Mouse (Mus musculus): ENCODE data around the gene Cacna1a. TPM values are rescaled to one million over a fixed set of nuclear protein-coding genes. Genes with fewer than 3 reads are reported as not detected.
A peak's percentile ranks its signal among the peaks of the same experiment; 100 is the strongest.
"Not testable (repeated sequence)": the region's sequence is repeated elsewhere in the genome, so short reads cannot be mapped to it uniquely, and the experiment has no call there.

Gene Cacna1a
- total and polyA plus RNA-seq, 2 experiments from 2014 or later, result 4.2 to 8.6 TPM

DNA sequence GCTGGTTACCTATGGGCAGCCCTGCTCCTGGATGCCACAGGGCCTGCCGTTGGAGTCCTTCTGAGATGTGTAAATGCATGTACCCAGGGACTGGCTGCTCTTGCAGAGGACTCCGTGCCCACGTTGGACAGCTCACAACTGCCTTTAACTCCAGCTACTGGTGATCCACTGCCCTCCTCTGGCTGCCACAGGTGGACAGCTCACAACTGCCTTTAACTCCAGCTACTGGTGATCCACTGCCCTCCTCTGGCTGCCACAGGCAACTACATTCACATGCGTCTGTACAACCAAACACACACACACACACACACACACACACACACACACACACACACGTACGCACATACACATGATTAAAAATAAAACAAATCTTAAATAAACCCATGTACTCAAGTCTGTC lies 121.5 kb downstream of the Cacna1a start:
- H3K27me3 ChIP-seq (ENCODE audit: control insufficient read depth, insufficient read depth, low read length); H3K9me3 ChIP-seq (replicated peaks; ENCODE audit: control insufficient read depth, low read length); H3K36me3 ChIP-seq (replicated peaks; ENCODE audit: control insufficient read depth, insufficient read depth, low read length); DNase-seq (ENCODE audit: low spot score); H3K27ac ChIP-seq (ENCODE audit: low read depth); H3K4me3 ChIP-seq (ENCODE audit: low read depth, low read length); H3K4me1 ChIP-seq (ENCODE audit: control insufficient read depth, insufficient read depth); H3K4me2 ChIP-seq (ENCODE audit: low read depth, low read length); H3K9ac ChIP-seq (replicated peaks; ENCODE audit: low read depth, low read length): not testable (repeated sequence)
- peak; percentile 51 for TF ChIP-seq CTCF (IDR thresholded peaks at IDR 0.05; ENCODE audit: low read depth)
- WGBS, result 72% methylated on average over 6 of the region's 6 CpGs
- peak; percentile 31; the same call in 1 of the 2 replicates for ATAC-seq (ENCODE audit: insufficient read depth, low read depth)

DNA sequence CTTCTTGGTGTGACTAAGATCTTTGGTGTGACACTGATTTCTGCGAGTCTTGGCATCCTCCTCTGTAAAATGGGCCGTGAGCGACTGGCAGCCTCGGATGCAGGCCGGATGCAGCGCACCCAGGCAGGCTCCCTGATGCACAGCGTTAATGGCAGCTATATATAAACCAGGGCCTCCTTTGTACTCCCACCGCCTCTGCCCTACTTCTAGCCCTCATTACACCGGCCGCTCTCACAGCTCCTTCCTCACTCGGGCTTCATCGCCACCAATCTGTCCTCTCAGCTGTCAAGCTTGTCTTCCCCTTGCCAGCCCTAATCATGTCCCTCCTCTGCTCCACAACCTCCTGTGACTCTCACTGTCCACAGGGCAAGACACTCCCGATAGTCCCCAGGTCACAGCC lies 123.4 kb downstream of the Cacna1a start:
- Histone ChIP-seq H3K9me3 (replicated peaks; ENCODE audit: control insufficient read depth, low read length) (no peaks in the 10 kb centered on the region), H3K4me1 (ENCODE audit: control insufficient read depth, insufficient read depth) (no peaks in the 10 kb centered on the region), H3K9ac (replicated peaks; ENCODE audit: low read depth, low read length) (no peak overlapping the region), H3K36me3 (replicated peaks; ENCODE audit: control insufficient read depth, insufficient read depth, low read length) (no peaks in the 10 kb centered on the region), H3K27me3 (ENCODE audit: control insufficient read depth, insufficient read depth, low read length) (no peaks in the 10 kb centered on the region), H3K4me2 (ENCODE audit: low read depth, low read length) (no peak overlapping the region), H3K4me3 (ENCODE audit: low read depth, low read length) (no peak overlapping the region), H3K27ac (ENCODE audit: low read depth) (no peak overlapping the region)
- WGBS, result 67% methylated on average over 13 of the region's 13 CpGs
- TF ChIP-seq EP300 (IDR thresholded peaks at IDR 0.05; ENCODE audit: low read depth) (no peak), CTCF (IDR thresholded peaks at IDR 0.05; ENCODE audit: low read depth) (no peak)
- DNase-seq (ENCODE audit: low spot score) (no peak), ATAC-seq (ENCODE audit: insufficient read depth, low read depth) (no peak)

DNA sequence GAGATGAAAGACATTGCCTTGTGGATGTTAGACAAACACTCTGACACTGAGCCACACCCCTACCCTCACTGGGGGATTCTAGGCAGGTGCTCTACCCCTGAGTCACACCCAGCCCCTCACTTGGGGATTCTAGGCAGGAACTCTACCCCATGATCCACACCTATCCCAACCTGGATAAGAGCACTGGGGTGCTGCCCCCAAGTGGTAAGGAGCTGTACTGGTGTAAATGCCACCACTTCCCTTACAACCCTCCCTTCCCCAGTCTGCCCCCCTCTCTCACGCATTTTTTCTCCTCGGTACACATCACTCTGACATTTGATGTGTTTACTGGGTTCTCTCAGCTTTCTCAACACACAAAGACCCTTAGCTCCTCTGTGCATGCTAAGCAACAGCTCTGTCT lies 125.5 kb downstream of the Cacna1a start:
- WGBS, result 0% methylated on average over 2 of the region's 2 CpGs
- no peak for ATAC-seq (ENCODE audit: insufficient read depth, low read depth)

DNA sequence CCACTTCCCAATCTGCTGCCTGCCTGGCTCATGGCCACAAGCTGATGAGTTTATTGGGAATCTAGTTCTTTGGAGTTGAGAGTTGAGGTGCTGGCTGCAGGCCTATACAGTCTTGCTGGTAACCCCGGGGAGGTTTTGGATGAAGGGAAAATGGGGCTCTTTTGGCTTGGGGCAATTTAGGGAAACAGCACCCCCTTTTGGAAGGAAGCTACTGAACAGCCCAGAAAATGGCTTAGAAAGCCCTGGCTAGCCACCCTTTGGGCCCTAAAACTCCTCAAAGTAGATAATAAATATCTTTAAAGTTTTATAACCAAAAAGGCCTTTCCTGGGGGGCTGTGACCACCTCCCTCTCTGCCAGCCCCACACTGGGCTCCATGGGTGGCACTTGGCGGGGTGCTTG lies 129.9 kb downstream of the Cacna1a start:
- H3K9me3 ChIP-seq (replicated peaks; ENCODE audit: control insufficient read depth, low read length), result no peaks in the 10 kb centered on the region
- TF ChIP-seq CTCF (IDR thresholded peaks at IDR 0.05; ENCODE audit: low read depth), result no peak; the same call in 1 of the 2 replicates
- 63% methylated on average over 2 of the region's 2 CpGs for WGBS
- no peaks in the 10 kb centered on the region for H3K27me3 ChIP-seq (ENCODE audit: control insufficient read depth, insufficient read depth, low read length)
- H3K9ac ChIP-seq (replicated peaks; ENCODE audit: low read depth, low read length), result no peak overlapping the region
- no peak overlapping the region for H3K4me3 ChIP-seq (ENCODE audit: low read depth, low read length)
- ATAC-seq (ENCODE audit: insufficient read depth, low read depth) (no peak), DNase-seq (ENCODE audit: low spot score) (no peak)
- H3K27ac ChIP-seq (ENCODE audit: low read depth), result no peak overlapping the region
- H3K4me2 ChIP-seq (ENCODE audit: low read depth, low read length), result no peak overlapping the region
- H3K36me3 ChIP-seq (replicated peaks; ENCODE audit: control insufficient read depth, insufficient read depth, low read length), result no peaks in the 10 kb centered on the region
- H3K4me1 ChIP-seq (ENCODE audit: control insufficient read depth, insufficient read depth), result peaks cover 19% of the 10 kb centered on the region

More for the DNA sequence above, 125.5 kb downstream of the Cacna1a start:
- Histone ChIP-seq H3K27me3 (ENCODE audit: control insufficient read depth, insufficient read depth, low read length) (no peaks in the 10 kb centered on the region), H3K27ac (ENCODE audit: low read depth) (no peak overlapping the region), H3K9me3 (replicated peaks; ENCODE audit: control insufficient read depth, low read length) (no peaks in the 10 kb centered on the region), H3K36me3 (replicated peaks; ENCODE audit: control insufficient read depth, insufficient read depth, low read length) (no peaks in the 10 kb centered on the region), H3K4me3 (ENCODE audit: low read depth, low read length) (no peak overlapping the region), H3K4me1 (ENCODE audit: control insufficient read depth, insufficient read depth) (no peaks in the 10 kb centered on the region), H3K9ac (replicated peaks; ENCODE audit: low read depth, low read length) (no peak overlapping the region), H3K4me2 (ENCODE audit: low read depth, low read length) (no peak overlapping the region)
- TF ChIP-seq EP300 (IDR thresholded peaks at IDR 0.05; ENCODE audit: low read depth) (no peak), CTCF (IDR thresholded peaks at IDR 0.05; ENCODE audit: low read depth) (peak; percentile 56)
- peak; percentile 22 for DNase-seq (ENCODE audit: low spot score)

DNA sequence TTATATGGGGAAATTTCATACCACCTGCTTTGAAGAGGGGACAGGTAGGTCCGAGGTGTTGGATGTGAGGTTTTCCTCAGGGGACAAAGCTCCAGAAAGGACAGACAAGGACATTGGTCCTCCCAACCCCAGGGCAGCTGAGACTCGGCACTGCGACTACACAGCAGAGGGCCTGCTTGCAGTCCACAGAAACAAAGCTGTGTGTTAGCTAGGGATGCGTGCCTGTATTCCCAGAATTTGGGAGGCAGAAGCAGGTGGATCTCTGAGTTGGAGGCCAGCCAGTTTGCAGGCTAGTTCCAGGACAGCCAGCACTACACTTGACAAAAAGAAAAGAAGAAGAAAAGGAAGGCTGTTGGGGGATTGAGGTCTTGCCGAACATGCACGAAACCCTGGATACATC lies 130.5 kb downstream of the Cacna1a start:
- DNase-seq (ENCODE audit: low spot score) (no peak), ATAC-seq (ENCODE audit: insufficient read depth, low read depth) (no peak)
- Histone ChIP-seq H3K27me3 (ENCODE audit: control insufficient read depth, insufficient read depth, low read length) (no peaks in the 10 kb centered on the region), H3K4me3 (ENCODE audit: low read depth, low read length) (no peak overlapping the region), H3K9ac (replicated peaks; ENCODE audit: low read depth, low read length) (no peak overlapping the region), H3K27ac (ENCODE audit: low read depth) (no peak overlapping the region), H3K4me2 (ENCODE audit: low read depth, low read length) (no peak overlapping the region), H3K9me3 (replicated peaks; ENCODE audit: control insufficient read depth, low read length) (no peaks in the 10 kb centered on the region), H3K4me1 (ENCODE audit: control insufficient read depth, insufficient read depth) (peaks cover 19% of the 10 kb centered on the region), H3K36me3 (replicated peaks; ENCODE audit: control insufficient read depth, insufficient read depth, low read length) (no peaks in the 10 kb centered on the region)
- TF ChIP-seq CTCF (IDR thresholded peaks at IDR 0.05; ENCODE audit: low read depth) (no peak), EP300 (IDR thresholded peaks at IDR 0.05; ENCODE audit: low read depth) (no peak)
- 84% methylated on average over 6 of the region's 6 CpGs for WGBS
